Mouse (Mus musculus): Measurements from ENCODE around the gene Baat.

- TF ChIP-seq CEBPB (IDR thresholded peaks at IDR 0.05; ENCODE audit: low read depth) (no peak), CTCF (IDR thresholded peaks at IDR 0.05; ENCODE audit: control insufficient read depth, insufficient read depth, insufficient read length) (no peak), MAX (IDR thresholded peaks at IDR 0.05) (no peak), USF1 (IDR thresholded peaks at IDR 0.05; ENCODE audit: low read depth) (no peak), FOSL1 (IDR thresholded peaks at IDR 0.05; ENCODE audit: insufficient read depth, low read length, poor library complexity, severe bottlenecking) (no peak), MYOG (IDR thresholded peaks at IDR 0.05; ENCODE audit: control insufficient read depth, extremely low read depth, insufficient read length) (no peak), MYOD1 (IDR thresholded peaks at IDR 0.05; ENCODE audit: control insufficient read depth, insufficient read length, low read depth) (no peak)
Measured at GRCm38 (mm10) chr4:49467360-49467759, 39.0 kb downstream of the Baat start.

Data from C2C12 (cell line).